Mouse (Mus musculus) cerebellum, postnatal 25 days (tissue): ENCODE data around the gene Coro6.

Source experiments
- DNase-seq, 2 experiments: peaks; one replicate each; pipeline ENCODE4 v3.0.0; 2021; ENCODE audit warnings: mixed read lengths in 2 of 2

The Coro6 gene

GRCm38 (mm10) chr11:77494782-77495181 lies 32.6 kb downstream of the Coro6 start:
- no peak for DNase-seq

- DNase-seq: no peak
Measured at GRCm38 (mm10) chr11:77495507-77495906, 33.3 kb downstream of the Coro6 start.

- no peak for DNase-seq
Measured at GRCm38 (mm10) chr11:77497341-77497756, 35.1 kb downstream of the Coro6 start.

- no peak for DNase-seq
Measured at GRCm38 (mm10) chr11:77497851-77498250, 35.6 kb downstream of the Coro6 start.

GRCm38 (mm10) chr11:77498261-77499139 lies 36.3 kb downstream of the Coro6 start:
- peak; percentile 43 to 50 for DNase-seq

GRCm38 (mm10) chr11:77499354-77499753 lies 37.1 kb downstream of the Coro6 start:
- peak; percentile 87 to 90 for DNase-seq

GRCm38 (mm10) chr11:77500361-77501325 lies 38.4 kb downstream of the Coro6 start:
- peak; percentile 55 to 57 for DNase-seq

- DNase-seq: peak; percentile 84 to 89
Measured at GRCm38 (mm10) chr11:77501392-77501791, 39.2 kb downstream of the Coro6 start.

- peak; percentile 8 to 38 for DNase-seq
Measured at GRCm38 (mm10) chr11:77501971-77502370, 39.8 kb downstream of the Coro6 start.

GRCm38 (mm10) chr11:77502481-77502880 lies 40.3 kb downstream of the Coro6 start:
- peak; percentile 9 to 14 for DNase-seq

- DNase-seq: peak; percentile 11 to 28
Measured at GRCm38 (mm10) chr11:77503511-77503910, 41.3 kb downstream of the Coro6 start.

GRCm38 (mm10) chr11:77504377-77504776 lies 42.2 kb downstream of the Coro6 start:
- DNase-seq: peak in 1 of 2 experiments; percentile 20

GRCm38 (mm10) chr11:77505291-77505980 lies 43.2 kb downstream of the Coro6 start:
- peak; percentile 10 to 19 for DNase-seq

- DNase-seq: peak; percentile 18 to 31
Measured at GRCm38 (mm10) chr11:77506273-77506672, 44.1 kb downstream of the Coro6 start.

- peak; percentile 14 to 26 for DNase-seq
Measured at GRCm38 (mm10) chr11:77506941-77507340, 44.7 kb downstream of the Coro6 start.

GRCm38 (mm10) chr11:77507426-77507825 lies 45.2 kb downstream of the Coro6 start:
- peak in 1 of 2 experiments; percentile 34 for DNase-seq

GRCm38 (mm10) chr11:77508068-77509021 lies 46.1 kb downstream of the Coro6 start:
- peak; percentile 83 to 91 for DNase-seq

- no peak for DNase-seq
Measured at GRCm38 (mm10) chr11:77511336-77511735, 49.1 kb downstream of the Coro6 start.

- DNase-seq: peak; percentile 85 to 94
Measured at GRCm38 (mm10) chr11:77512891-77513810, 50.9 kb downstream of the Coro6 start.

- DNase-seq: peak in 1 of 2 experiments; percentile 17
Measured at GRCm38 (mm10) chr11:77513811-77514170, 51.6 kb downstream of the Coro6 start.
